Mouse (Mus musculus) MEL (cell line): ENCODE results near the gene Cct8l1.

Experiments
- CTCF ChIP-seq, 3 experiments: IDR thresholded peaks in 2 of 3; conservative IDR thresholded peaks in 1 of 3; 2 replicates each; pipeline ENCODE4 v1.5.1; 2011 to 2012; ENCODE audit warnings: low read length in 3 of 3, low read depth in 2 of 3, mild to moderate bottlenecking in 2 of 3, improper control_type of control experiment in 1 of 3, inconsistent platforms in 1 of 3, mixed read lengths in 1 of 3, moderate library complexity in 1 of 3; ENCODE audit not compliant: control insufficient read depth in 1 of 3, insufficient read depth in 1 of 3, poor library complexity in 1 of 3, severe bottlenecking in 1 of 3
- MAFK ChIP-seq: IDR thresholded peaks from 2 replicates; pipeline ENCODE4 v1.6.1; 2011; ENCODE audit warnings: low read depth, mild to moderate bottlenecking, low read length, improper control_type of control experiment, borderline replicate concordance
- POLR2A ChIP-seq, 2 experiments: IDR thresholded peaks; 2 replicates each; pipeline ENCODE4 v1.6.1; 2011 to 2012; ENCODE audit warnings: low read length in 2 of 2, mild to moderate bottlenecking in 2 of 2, control low read depth in 1 of 2, improper control_type of control experiment in 1 of 2, low read depth in 1 of 2, moderate library complexity in 1 of 2; ENCODE audit not compliant: control insufficient read depth in 1 of 2, insufficient read depth in 1 of 2, poor library complexity in 1 of 2
- POLR2AphosphoS2 ChIP-seq: IDR thresholded peaks from 2 replicates; pipeline ENCODE4 v1.6.1; 2011; ENCODE audit warnings: low read length, improper control_type of control experiment
- RCOR1 ChIP-seq: IDR thresholded peaks from 2 replicates; pipeline ENCODE4 v1.6.1; 2012; ENCODE audit warnings: low read depth, mild to moderate bottlenecking, inconsistent platforms, low read length, improper control_type of control experiment
- ZC3H11A ChIP-seq: IDR thresholded peaks from 2 replicates; pipeline ENCODE4 v1.6.1; 2012; ENCODE audit warnings: low read depth, mild to moderate bottlenecking, inconsistent platforms, low read length, improper control_type of control experiment

- TF ChIP-seq POLR2A (IDR thresholded peaks at IDR 0.05; ENCODE audit: control insufficient read depth in 1 of 2, insufficient read depth in 1 of 2, low read depth in 1 of 2, low read length in 2 of 2, poor library complexity in 1 of 2) (no peak), CTCF (IDR thresholded peaks at IDR 0.05 in 2 of 3, conservative IDR thresholded peaks at IDR 0.05 in 1 of 3; ENCODE audit: control insufficient read depth in 1 of 3, insufficient read depth in 1 of 3, low read depth in 2 of 3, low read length in 3 of 3, poor library complexity in 1 of 3, severe bottlenecking in 1 of 3) (no peak), ZC3H11A (no peak), RCOR1 (no peak), MAFK (no peak), POLR2AphosphoS2 (no peak)
Measured at GRCm38 (mm10) chr5:25536921-25537409, 21.1 kb downstream of the Cct8l1 start.
